24 mouse cellular contexts compared by ENCODE assay signal in genomic region chr6:125410551-125410950, GRCm38 (mm10). TPM values are rescaled to one million over a fixed set of nuclear protein-coding genes. Genes with fewer than 3 reads are reported as not detected.
DNase-seq lines count a peak whose midpoint lies in the region; ATAC-seq and TF ChIP-seq lines count a peak whose summit lies in the region.
"Had no signal": no experiment of that assay in that cellular context is flagged by ENCODE, and none has a peak within 500 bp of the region (broad histone marks: within the 10 kb centered on the region; RNA-seq: fewer than 3 reads in every experiment).

No protein-coding gene starts in this region.

- no peak overlapping the region for H3K9ac ChIP-seq in intestine, embryonic 14.5 days (ENCODE audit: low read length)
- no peak overlapping the region for H3K9ac ChIP-seq in intestine, embryonic 16.5 days (ENCODE audit: low read depth, low read length)
- no peak overlapping the region for H3K9ac ChIP-seq in stomach, embryonic 16.5 days (ENCODE audit: low read length)
- H3K9ac ChIP-seq in stomach, postnatal 0 days (ENCODE audit: low read length): no peak overlapping the region
- H3K9ac ChIP-seq: embryonic facial prominence, embryonic 12.5 days; hindbrain, embryonic 13.5 days; limb, embryonic 15.5 days; liver, embryonic 14.5 days; lung, embryonic 14.5 days; midbrain, embryonic 13.5 days had no signal

- no peak overlapping the region for H3K4me2 ChIP-seq in intestine, embryonic 14.5 days (ENCODE audit: low read length)
- H3K4me2 ChIP-seq in intestine, embryonic 16.5 days (ENCODE audit: low read depth, low read length): no peak overlapping the region
- H3K4me2 ChIP-seq in stomach, embryonic 16.5 days (ENCODE audit: low read depth, low read length): no peak overlapping the region
- H3K4me2 ChIP-seq in stomach, postnatal 0 days (replicated peaks; ENCODE audit: low read depth): no peak overlapping the region
- H3K4me2 ChIP-seq: embryonic facial prominence, embryonic 12.5 days; hindbrain, embryonic 13.5 days; limb, embryonic 15.5 days; lung, embryonic 14.5 days; midbrain, embryonic 13.5 days had no signal

- H3K4me1 ChIP-seq in intestine, embryonic 14.5 days (replicated peaks; ENCODE audit: control insufficient read depth, insufficient read depth, low read length): 0 out of 2 replicates have a peak, but pooled peaks cover 5% of the 10 kb centered on the region
- H3K4me1 ChIP-seq in intestine, embryonic 16.5 days (ENCODE audit: control insufficient read depth, insufficient read depth, low read length): peaks cover 12% of the 10 kb centered on the region; the same call in 1 of the 2 replicates
- peaks cover 11% of the 10 kb centered on the region; the same call in 1 of the 2 replicates for H3K4me1 ChIP-seq in stomach, embryonic 16.5 days (ENCODE audit: control insufficient read depth, insufficient read depth, low read length)
- H3K4me1 ChIP-seq in stomach, postnatal 0 days (replicated peaks; ENCODE audit: control insufficient read depth, insufficient read depth): no peaks in the 10 kb centered on the region
- H3K4me1 ChIP-seq: embryonic facial prominence, embryonic 12.5 days; hindbrain, embryonic 13.5 days; midbrain, embryonic 13.5 days had no signal

- ATAC-seq in intestine, embryonic 14.5 days (replicated peaks; ENCODE audit: low FRiP score, low TSS enrichment, low read depth): 0 out of 2 replicates have a peak, but pooled peaks have one; percentile 12
- no peak for ATAC-seq in intestine, embryonic 16.5 days
- ATAC-seq in stomach, embryonic 16.5 days (ENCODE audit: insufficient read depth, low FRiP score): no peak
- no peak for ATAC-seq in stomach, postnatal 0 days (ENCODE audit: low FRiP score, low TSS enrichment)
- ATAC-seq: forebrain, embryonic 14.5 days; midbrain, embryonic 13.5 days had no signal

- no peaks in the 10 kb centered on the region for H3K9me3 ChIP-seq in intestine, embryonic 14.5 days (ENCODE audit: control insufficient read depth, low read length)
- no peaks in the 10 kb centered on the region for H3K9me3 ChIP-seq in intestine, embryonic 16.5 days (ENCODE audit: control insufficient read depth, low read length)
- H3K9me3 ChIP-seq in stomach, embryonic 16.5 days (replicated peaks; ENCODE audit: control insufficient read depth, low read length): 0 out of 2 replicates have a peak, but pooled peaks cover 4% of the 10 kb centered on the region
- H3K9me3 ChIP-seq in stomach, postnatal 0 days (ENCODE audit: control insufficient read depth, low read length): no peaks in the 10 kb centered on the region
- H3K9me3 ChIP-seq: embryonic facial prominence, embryonic 12.5 days; hindbrain, embryonic 13.5 days; limb, embryonic 10.5 days; limb, embryonic 15.5 days; midbrain, embryonic 13.5 days had no signal

- 63% methylated on average over 11 of the region's 11 CpGs for WGBS in intestine, embryonic 14.5 days
- 60% methylated on average over 11 of the region's 11 CpGs for WGBS in intestine, embryonic 16.5 days
- 58% methylated on average over 11 of the region's 11 CpGs for WGBS in stomach, embryonic 16.5 days
- WGBS in stomach, postnatal 0 days: 48% methylated on average over 11 of the region's 11 CpGs

- H3K27ac ChIP-seq in intestine, embryonic 14.5 days (ENCODE audit: low read depth): no peak overlapping the region
- no peak overlapping the region for H3K27ac ChIP-seq in intestine, embryonic 16.5 days (ENCODE audit: low read length)
- peak overlapping the region; percentile 1; the same call in 1 of the 2 replicates for H3K27ac ChIP-seq in stomach, embryonic 16.5 days (ENCODE audit: low read length)
- H3K27ac ChIP-seq in stomach, postnatal 0 days (replicated peaks): no peak overlapping the region
- H3K27ac ChIP-seq: embryonic facial prominence, embryonic 12.5 days; hindbrain, embryonic 13.5 days; limb, embryonic 10.5 days; limb, embryonic 15.5 days; liver, embryonic 14.5 days; midbrain, embryonic 13.5 days had no signal

- no peak for TF ChIP-seq EP300 in stomach, postnatal 0 days (optimal IDR thresholded peaks at IDR 0.05)

- H3K27me3 ChIP-seq in intestine, embryonic 14.5 days (replicated peaks; ENCODE audit: control insufficient read depth, insufficient read depth, low read length): no peaks in the 10 kb centered on the region
- no peaks in the 10 kb centered on the region for H3K27me3 ChIP-seq in intestine, embryonic 16.5 days (replicated peaks; ENCODE audit: control insufficient read depth, insufficient read depth, low read length)
- H3K27me3 ChIP-seq in stomach, embryonic 16.5 days (ENCODE audit: control insufficient read depth, insufficient read depth, low read length): no peaks in the 10 kb centered on the region
- no peaks in the 10 kb centered on the region for H3K27me3 ChIP-seq in stomach, postnatal 0 days (ENCODE audit: control insufficient read depth, insufficient read depth, low read length)
- H3K27me3 ChIP-seq: embryonic facial prominence, embryonic 12.5 days; hindbrain, embryonic 13.5 days; limb, embryonic 15.5 days; midbrain, embryonic 13.5 days had no signal

- H3K4me3 ChIP-seq in intestine, embryonic 14.5 days (ENCODE audit: low read depth, low read length): no peak overlapping the region
- H3K4me3 ChIP-seq in intestine, embryonic 16.5 days (ENCODE audit: low read length): no peak overlapping the region
- no peak overlapping the region for H3K4me3 ChIP-seq in stomach, embryonic 16.5 days (replicated peaks; ENCODE audit: low read length)
- no peak overlapping the region for H3K4me3 ChIP-seq in stomach, postnatal 0 days (ENCODE audit: low read depth, low read length)
- H3K4me3 ChIP-seq: embryonic facial prominence, embryonic 12.5 days; hindbrain, embryonic 13.5 days; limb, embryonic 10.5 days; limb, embryonic 15.5 days; midbrain, embryonic 13.5 days had no signal

- no peaks in the 10 kb centered on the region for H3K36me3 ChIP-seq in intestine, embryonic 14.5 days (ENCODE audit: control insufficient read depth, insufficient read depth, low read length)
- no peaks in the 10 kb centered on the region for H3K36me3 ChIP-seq in intestine, embryonic 16.5 days (ENCODE audit: control insufficient read depth, insufficient read depth, low read length)
- no peaks in the 10 kb centered on the region for H3K36me3 ChIP-seq in stomach, embryonic 16.5 days (ENCODE audit: control insufficient read depth, insufficient read depth, low read length)
- H3K36me3 ChIP-seq in stomach, postnatal 0 days (ENCODE audit: control insufficient read depth, insufficient read depth, low read length): no peaks in the 10 kb centered on the region
- H3K36me3 ChIP-seq: embryonic facial prominence, embryonic 12.5 days; hindbrain, embryonic 13.5 days; limb, embryonic 10.5 days; limb, embryonic 15.5 days; midbrain, embryonic 13.5 days had no signal

- no peak for DNase-seq in intestine, embryonic 14.5 days (ENCODE audit: low spot score)
- DNase-seq in stomach, postnatal 0 days (ENCODE audit: low spot score): no peak
- peak; percentile 52 for DNase-seq in NIH3T3 (ENCODE audit: low read depth)
- no peak for DNase-seq in ovary, adult 18-20 months (ENCODE audit: low spot score)
- no peak for DNase-seq in urinary bladder, postnatal 10 days (ENCODE audit: low spot score)
- DNase-seq: B cell, adult 2 months; cerebellum, adult 11 months; cerebellum, adult 9-10 months; cerebellum, postnatal 36 days; retina, postnatal 1 day; right cerebral cortex, postnatal 25 days; spleen, adult 18-20 months; thymus, adult 2 months; thymus, postnatal 36 days had no signal

- TF ChIP-seq CTCF in stomach, postnatal 0 days (IDR thresholded peaks at IDR 0.05; ENCODE audit: low read depth): no peak

RNA-seq across cellular contexts. Expression of gene Plekhg6, which starts 30.0 kb away (rescaled TPM):
- polyA plus RNA-seq in intestine, embryonic 14.5 days (2014; fragmentation: Nextera tagmentation; extraction: Ambion mirVana): 2.4 and 2.8 TPM in 2 replicates
- 13.2 and 19.1 TPM in 2 replicates for polyA plus RNA-seq in intestine, embryonic 16.5 days (2015; fragmentation: Nextera tagmentation; extraction: Ambion mirVana)
- polyA plus RNA-seq in stomach, embryonic 16.5 days (2015; fragmentation: Nextera tagmentation; extraction: Ambion mirVana): 6.3 and 8.2 TPM in 2 replicates
- polyA plus RNA-seq in stomach, postnatal 0 days (2015; fragmentation: Nextera tagmentation; extraction: Ambion mirVana): 6.3 and 6.7 TPM in 2 replicates
- polyA plus RNA-seq: forebrain, embryonic 14.5 days had no signal
